Mouse (Mus musculus) left cerebral cortex, adult 11 months (tissue): ENCODE data around the gene 1700030J22Rik.

Experiments used
- DNase-seq: peaks from one replicate; pipeline ENCODE4 v3.0.0; 2022; ENCODE audit warnings: low spot score

1700030J22Rik gene

DNA sequence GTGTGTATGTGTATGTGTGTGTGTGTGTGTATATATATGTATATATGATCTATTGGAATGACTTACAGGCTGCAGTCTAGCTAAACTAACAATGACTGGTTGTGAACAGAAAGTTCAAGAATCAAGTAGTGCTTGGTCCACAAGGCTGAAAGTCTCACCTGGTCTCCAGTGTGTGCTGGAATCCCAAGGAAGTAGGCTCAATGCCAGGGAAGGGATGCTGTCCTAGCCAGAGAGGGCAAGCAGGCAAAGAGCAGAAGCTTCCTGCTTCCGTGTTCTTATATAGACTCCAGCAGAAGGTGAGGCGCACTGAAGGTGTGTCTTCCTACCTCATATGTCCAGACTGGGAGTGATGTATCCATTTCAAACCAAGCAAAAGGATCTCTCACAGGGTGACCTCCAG lies 27.0 kb downstream of the 1700030J22Rik start:
- DNase-seq: no peak

DNA sequence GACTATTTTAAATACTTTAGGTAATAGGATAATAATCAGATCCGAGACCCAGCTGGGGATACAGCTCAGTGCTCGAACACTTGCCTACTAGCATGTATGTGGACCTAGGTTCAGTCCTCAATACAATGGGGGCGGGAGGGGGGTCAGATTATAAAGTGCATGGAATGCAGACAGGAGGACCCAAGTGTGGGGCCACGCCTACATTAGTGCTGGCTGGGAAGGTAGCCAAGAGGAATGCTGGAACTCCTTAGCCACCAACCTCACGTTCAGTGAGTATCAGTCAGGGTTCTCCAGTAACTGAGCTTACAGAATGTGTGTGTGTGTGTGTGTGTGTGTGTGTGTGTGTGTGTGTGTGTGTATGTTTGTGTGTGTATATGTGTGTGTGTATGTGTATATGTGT lies 27.4 kb downstream of the 1700030J22Rik start:
- no peak for DNase-seq

DNA sequence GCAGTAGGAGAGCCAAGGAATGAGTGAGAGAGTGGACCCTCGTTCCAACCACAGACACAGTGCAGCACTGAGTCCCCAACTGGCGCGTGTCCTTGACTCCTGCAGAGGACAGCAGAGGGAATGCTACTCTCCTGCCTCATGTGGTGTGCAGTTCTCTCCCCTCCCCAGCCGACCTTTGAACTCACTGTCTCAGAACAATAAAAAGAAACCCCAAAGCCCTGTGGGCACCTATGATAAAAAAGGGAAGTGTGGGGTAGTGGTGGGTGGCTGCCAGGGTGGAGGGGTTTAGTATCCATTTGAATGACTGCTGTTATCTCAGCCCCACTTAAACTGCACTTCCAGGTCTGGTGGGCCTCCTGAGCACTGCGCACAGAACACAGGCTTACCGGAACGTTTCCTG lies 31.2 kb downstream of the 1700030J22Rik start:
- no peak for DNase-seq

DNA sequence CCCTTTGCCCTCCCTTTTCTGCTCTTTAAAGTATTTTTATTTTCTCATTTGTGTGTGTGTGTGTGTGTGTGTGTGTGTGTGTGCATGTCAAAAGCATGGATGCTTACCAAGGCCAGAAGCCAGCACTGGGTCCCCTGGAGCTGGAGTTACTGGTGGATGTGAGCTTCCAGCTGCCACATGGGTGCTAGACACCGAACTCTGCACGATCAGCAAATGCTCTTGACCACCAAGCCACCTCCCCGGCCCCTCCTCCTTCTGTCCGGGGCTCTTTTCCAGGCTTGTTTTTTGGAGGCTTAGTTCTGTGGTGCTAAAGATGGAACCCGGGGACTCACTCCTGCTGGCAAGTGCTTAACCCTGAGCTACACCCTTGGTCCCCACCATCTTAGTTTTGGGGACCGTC lies 31.9 kb downstream of the 1700030J22Rik start:
- DNase-seq: no peak

DNA sequence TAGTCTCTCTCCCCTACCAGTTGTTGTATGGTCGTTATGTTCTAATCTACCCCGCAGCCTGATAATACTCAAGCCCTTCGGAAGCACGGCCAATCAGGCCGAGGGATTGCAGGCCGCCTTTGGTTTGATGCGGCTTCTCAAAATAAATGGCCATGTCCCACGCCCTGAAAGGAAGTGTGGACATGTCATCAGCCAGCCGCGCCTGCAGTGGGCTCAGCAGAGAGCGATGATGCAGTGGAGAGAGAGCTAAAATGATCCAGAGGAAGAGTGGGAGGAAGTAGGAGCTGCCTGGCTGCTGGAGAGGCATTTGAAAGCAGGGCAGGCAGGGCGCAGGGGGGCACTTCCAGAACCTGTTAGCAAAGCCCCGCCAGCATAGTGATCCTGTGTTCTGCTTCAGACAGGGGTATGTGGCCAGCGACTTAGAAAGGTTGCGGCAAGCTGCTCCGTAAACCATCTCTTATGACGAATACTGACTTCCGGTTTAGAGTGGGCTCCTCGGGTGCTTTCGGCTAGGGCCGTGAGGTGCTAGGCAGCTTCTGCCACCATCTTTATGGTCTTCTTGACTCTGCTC lies 32.4 kb downstream of the 1700030J22Rik start:
- DNase-seq: no peak

DNA sequence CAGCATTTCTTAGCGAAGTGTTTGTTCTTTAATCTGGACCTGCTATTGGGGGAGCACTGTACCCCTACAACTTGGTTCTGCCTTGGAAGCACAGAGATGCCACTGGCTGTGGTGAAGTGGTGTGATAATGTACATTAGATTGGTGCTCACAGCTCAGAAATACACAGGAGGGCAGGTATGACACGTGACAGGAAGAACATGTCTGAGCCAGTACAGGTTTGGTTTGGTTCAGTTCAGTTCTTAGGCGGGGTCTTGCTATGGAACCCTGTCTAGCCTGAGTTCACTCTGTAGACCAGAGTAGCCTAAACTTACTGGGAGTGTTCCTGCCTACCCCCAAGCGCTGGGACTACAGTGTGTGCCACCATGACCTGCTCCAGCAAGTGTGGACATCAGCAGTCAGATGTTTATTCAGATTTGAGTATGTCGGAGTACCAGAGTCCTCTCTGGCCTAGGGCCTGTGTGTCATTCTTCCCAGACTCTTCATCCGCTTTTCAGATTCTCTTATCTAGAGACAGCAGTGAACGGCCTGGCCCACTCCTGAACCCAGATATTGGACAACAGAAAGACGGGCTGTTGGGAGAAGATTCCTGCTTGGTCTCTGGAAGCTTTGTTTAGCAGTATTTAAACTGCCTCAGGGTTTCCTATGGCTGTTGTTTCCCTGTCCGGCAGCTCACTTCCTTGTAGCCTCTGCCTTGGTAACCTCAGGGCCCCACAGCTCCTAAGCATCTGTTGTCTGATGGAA lies 33.4 kb downstream of the 1700030J22Rik start:
- no peak for DNase-seq

DNA sequence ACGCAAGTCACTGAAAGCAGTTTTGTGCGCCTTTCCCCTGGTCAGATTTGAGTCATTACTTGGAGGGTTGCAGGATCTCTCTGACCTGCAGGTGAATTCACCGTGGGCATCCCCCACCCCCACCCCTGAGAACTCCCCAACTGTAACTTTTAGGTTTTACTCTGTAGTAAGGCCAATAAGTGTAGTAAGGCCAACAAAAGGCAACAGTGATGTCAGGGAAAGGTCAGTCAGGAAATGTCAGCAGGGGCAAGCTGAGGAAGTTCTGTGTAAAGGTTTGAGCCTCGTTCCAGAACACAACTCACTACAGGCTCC lies 34.4 kb downstream of the 1700030J22Rik start:
- DNase-seq: no peak

DNA sequence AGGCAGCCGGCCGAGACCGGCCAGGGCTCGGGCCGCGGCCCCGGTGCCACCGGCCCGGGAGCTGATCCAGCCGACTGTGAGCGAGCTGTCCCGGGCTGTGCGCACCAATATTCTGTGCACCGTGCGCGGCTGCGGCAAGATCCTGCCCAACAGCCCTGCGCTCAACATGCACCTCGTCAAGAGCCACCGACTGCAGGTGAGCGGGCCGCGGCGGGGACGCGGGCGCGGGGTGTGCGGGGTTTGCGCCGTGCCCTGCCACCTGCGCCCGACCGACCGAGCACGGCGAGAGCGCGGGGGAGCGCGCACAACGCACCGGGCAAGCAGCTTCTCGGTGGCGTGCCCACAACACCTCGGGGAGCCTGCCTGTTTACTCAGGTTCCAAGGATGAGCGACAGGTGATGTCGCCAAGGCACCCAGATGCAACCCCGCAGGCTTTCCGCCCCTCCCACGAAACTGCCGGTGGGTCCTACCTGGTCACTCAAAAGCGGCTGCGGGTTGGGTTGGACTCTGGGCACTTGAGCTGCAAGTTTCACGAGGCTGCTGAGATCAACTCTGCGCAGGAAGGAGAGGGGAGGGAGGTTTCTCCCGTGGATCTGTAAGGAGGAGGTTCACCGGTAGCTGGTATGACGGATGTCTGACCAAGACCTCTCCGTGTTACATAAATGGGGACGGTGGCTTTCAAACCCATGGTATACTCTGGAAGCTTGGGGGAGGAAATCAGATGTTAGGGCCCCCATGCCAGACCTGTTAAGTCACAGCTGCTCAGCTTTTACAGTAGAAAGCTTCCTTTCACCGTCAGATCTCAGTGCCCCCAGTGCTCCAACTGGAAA lies 35.0 kb downstream of the 1700030J22Rik start:
- DNase-seq: no peak

DNA sequence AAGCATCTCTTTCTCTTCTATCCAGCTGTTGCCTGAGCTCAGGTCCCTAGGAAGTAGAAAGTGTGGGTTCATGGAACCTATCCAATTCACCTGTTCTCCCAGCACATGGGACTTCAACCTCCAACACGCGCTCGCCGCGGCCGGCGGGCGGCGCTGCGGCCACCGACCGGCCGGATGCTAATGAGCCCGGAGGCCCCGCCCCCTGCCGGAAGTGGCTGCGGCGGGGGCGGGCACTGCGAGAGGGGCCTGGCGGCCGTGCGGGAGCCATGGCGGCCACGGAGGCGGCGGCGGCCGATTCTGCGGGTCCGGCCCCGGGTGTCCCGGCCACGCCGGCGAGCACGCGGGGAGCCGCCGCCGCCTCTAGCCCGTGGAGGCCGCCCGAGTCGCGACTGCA lies 35.6 kb downstream of the 1700030J22Rik start, which contains the start of gene Atmin:
Gene Atmin, plus strand, starts transcription at position 233 of the 394 bp plus-strand sequence.
- peak; percentile 70 for DNase-seq

DNA sequence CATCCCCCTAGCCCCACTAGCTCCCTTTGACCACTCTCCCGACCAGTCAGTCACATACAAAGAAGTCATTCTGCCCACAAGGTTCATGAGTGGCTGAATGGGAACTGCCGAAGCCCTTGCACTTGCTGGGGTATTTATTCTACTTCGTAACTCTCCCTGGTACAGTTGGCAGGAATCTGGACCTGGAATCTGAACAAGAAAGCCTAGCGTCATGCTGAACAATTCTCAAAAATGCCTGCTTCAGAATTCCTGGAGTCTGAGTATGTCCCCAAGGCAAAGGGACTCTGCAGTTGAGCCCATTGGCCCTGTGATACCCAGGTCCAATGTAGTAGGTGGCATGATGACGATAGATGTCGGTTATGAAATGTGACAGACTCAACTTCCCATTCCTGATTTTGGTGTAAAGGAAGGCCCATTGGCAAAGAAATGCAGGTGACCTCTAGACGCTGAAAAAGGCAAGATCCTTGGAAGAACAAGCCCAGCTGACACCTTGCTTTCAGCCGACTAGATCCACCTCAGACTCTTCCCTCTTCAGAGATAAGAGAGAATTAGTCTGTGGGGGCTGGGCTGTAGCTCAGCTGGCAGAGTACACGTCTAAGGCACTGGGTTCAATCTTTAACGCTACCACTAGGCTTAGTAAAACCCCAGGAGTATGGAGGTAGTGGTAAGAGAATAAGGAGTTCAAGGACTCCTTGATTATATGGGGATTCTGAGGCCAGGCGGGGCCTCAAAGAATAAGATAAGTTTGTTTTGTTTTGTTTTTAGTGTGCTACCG lies 36.3 kb downstream of the 1700030J22Rik start:
- no peak for DNase-seq

DNA sequence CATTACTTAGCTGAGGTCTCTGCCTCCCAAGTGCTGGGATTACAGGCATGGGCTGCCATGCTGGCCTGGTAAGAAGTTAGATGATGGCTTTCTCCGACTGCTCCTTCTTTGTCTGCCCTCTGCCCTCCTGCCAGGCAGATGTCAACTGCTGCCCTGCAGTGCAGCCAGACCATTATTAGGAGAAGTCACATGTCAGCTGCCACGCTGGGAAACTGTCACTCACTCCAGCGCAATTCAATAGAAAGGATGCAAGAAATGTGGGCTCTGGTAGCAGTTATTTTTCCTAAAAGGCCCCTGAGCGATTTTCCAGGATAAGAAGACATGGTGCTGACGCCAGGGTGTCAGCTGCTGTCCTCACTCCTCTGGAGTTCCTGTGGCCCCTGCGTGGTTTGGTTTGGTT lies 43.3 kb downstream of the 1700030J22Rik start:
- DNase-seq: no peak

DNA sequence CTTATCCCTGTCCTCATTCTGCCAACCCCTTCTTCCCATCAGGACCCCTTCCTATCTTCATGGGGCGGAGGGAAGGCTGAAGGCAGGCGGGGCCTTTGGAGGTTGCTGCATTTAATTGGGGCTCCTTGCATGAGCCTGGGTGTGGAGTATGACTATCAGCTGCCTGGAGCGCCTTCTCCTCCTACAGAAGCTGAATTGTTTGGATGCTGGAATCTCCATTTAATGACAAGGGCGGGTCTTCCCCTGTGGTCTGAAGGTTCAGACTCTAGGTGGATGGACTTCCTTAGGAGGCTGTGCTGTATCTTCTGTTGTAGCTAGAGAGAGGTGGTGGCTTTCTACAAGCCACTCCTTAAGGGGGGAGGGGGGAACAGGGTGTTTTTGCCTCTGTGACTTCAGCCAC lies 43.8 kb downstream of the 1700030J22Rik start:
- DNase-seq: no peak

DNA sequence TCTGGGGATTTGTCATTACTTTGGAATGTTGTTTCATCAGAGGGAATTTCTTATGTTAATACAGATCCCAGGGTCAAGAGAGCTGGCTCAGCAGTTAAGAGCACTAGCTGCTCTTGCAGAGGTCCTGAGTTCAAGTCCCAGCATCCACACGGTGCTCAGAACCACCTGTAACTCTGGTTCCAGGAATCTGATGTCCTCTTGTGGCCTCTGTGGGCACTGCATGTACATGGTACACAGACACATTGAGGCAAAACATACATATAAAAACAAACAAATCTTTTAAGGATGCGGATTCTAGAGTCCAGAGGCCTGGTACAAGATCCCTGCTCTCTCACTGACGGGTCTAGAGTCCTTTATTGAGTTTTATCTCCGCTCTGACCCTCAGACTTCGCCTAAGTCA lies 50.2 kb downstream of the 1700030J22Rik start:
- DNase-seq: no peak

DNA sequence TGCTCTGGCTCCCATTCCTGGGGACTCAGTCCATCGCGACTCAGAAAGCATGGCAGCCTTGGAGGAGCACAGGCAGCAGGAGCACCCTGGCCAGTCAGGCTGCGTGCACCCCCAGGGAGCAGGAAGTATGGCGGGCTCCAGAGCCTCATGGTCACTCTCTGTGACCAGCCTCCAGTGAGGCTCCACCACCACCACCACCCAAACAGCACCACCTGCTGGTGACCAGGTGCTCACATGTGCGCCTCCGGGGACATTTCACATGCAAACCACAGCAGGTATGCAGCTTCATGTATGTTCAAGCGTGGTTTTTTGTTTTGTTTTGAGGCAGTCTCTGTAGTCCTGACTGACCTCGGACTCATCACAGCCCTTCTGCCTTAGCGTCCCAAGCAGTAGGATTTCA lies 50.9 kb downstream of the 1700030J22Rik start:
- no peak for DNase-seq

DNA sequence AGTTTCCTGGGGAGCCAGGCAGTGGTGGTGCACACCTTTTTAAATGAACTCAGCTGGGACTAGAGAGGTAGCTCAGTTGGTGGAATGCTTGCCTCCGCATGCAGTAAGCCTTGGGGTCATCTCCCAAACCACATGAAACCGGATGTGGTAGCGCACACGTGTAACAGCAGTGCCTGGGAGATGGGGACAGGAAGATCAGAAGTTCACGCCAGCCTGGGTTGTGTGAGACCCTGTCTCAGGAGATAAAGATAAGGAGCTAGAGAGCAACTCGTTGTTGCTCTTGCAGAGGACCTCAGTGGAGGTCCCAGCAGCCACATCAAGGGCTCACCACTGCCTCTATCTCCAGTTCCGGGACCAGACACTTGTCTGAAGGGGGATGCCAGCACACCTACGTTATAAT lies 55.2 kb downstream of the 1700030J22Rik start:
- no peak for DNase-seq

DNA sequence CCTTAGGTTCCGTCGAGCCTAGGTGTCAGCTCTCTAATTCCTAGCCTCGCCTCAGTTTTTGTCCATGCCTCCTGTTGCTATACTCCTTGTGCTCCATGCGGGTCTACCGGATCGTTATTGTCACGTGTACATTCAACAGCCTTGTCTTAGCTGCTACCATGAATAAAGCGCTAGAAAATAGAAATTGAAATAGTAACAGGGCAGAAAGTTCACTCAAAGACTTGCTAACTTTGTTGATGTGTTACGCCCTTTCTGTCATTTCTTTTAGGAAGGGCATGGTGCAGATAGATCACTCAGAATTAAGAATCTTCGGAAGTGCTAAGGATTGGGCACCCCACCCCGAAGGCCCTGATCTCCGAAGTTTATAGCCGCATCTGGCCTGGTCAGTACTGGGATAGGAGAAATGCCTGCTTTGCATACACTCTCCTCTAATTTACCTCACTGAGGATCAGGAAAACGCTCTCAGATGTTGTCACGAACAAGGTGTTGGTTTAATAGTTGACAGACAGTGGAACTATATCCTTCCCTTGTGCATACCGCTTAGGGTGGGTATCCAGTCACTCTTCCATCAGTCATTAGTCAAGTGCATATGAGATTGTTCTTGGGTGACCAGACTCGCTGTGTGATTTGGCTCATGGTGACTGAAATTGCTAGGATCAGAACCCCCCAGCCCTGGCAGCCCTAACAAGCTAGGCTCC lies 56.5 kb downstream of the 1700030J22Rik start:
- no peak for DNase-seq

DNA sequence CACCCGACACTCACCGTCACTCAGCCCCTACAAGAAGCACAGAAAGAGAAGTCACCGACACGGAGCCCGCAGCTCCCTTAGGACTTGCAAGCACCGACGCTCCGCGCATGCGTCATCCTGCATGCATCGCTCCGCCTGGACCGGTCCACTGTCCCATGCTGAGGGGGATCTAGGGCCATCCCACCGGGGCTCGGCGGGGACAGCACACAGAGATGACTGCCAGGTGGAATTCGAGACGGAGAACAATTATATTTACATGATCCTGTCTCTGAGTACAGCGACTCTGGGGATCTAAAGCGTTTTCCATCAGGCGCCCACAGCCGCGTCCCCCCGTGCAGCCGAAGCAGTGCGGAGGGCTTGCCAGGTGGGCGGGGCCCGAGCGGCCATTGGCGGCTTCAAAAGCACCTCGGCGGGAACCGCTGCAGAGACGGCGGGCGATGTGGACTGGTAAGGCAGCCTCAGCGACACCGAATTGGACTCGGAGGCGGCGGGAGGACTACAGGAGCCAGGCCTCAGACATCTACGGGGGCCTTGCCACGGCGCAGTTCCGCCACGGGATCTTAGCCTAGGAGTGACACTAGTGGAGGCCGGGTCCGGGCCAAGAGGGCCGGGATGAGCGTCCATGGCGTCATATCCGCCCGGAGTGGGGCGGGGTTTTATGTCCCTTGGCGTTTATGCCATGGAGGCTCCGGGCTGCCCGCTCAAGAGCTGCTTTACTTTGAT lies 57.3 kb downstream of the 1700030J22Rik start, which contains the start of the genes Cmc2 and Cenpn:
Gene Cmc2, minus strand, starts transcription at position 119 of the 723 bp plus-strand sequence.
Gene Cenpn, plus strand, starts transcription at position 394 of the 723 bp plus-strand sequence.
- peak; percentile 87 for DNase-seq

DNA sequence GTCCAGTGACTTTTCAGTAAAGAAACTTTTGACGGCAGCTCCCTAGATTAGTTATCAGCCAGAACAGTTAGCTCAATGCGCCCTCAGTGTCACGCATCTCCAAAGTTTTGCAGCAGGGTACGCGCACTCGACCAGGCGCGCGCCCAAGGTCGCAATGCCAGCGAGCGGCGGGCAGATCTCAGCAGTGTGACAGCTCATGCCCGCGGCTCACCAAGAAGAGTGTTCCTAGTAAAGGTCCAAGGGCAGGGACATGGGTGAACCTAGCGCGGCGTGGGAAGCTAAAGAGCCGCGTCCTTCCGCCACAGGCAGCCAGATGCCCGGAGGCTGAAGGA lies 57.8 kb downstream of the 1700030J22Rik start:
- no peak for DNase-seq
